Mouse (Mus musculus): Measurements from ENCODE around the gene Endog. TPM values are rescaled to one million over a fixed set of nuclear protein-coding genes. Genes with fewer than 3 reads are reported as not detected.

Endog gene
- total RNA-seq, 2 experiments from 2014 or later = 44.4 to 48.9 TPM

DNA sequence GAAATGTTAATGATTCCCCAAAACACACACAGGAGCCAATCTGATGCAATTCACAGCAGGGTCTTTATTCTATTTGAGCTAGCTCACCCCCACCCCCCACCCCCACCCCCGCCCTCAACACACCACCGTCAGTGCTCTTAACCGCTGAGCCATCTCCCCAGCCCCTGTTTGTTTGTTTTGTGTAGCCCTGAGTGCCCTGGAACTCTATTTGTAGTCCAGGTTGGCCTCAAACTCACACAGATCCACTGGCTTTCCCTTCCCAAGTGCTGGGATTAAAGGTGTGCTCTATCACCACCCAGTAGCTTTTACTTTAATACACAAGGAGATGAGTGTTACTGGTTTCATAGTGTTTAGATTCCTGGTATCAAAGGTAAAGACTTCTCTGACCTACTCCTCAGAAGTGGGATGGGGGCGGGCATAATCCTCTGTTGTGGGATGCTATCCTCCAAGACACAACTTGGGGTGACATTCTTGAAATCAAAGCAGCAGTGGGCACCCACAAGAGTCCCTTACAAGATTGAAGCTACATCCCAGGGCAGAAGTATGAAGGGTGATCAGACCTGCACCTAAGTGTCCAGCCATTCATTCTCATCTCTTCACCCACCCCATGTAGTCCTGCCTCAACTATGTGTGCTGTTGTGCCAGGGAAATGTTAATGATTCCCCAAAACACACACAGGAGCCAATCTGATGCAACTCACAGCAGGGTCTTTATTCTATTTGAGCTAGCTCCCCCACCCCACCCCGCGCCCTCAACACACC, 40.3 kb downstream of the Endog start:
- DNase-seq = no peak

DNA sequence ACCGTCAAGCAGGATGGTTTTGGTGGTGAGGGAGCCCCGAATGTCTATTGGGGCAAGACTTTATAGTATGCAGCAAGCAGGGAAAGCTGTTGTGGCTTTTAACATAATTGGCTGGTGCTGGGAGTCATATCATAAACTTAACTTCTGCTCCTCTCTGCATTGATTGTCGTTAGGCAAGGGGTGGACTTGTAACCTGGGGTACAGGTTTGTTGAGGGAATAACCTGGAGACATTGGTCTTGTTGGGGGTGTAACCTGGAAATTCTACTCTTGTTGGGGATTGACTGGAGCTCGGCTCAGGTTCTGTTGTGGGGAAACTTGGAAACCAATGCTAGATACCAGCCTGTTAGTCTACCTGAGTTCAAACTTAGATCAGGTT, 40.9 kb downstream of the Endog start:
- no peak for DNase-seq

DNA sequence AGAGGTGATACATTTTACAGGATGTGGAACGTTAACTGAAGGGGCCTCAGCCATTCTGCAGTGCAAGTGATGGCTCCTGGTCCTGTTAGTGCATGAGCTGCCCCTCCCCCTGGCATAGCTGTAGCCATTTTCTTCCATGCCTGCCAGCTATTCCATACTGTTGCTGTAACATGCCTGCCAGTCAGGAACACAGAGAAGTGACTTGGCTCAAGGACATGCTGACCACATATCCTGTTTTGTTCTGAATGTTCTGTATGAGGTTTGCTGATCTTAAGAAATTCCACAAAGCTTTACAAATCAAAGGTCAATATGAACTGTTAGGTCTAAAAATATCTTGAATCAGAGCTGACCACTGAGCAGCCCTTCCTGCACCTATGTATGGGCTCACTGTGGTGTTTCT, 41.7 kb downstream of the Endog start:
- DNase-seq = no peak

DNA sequence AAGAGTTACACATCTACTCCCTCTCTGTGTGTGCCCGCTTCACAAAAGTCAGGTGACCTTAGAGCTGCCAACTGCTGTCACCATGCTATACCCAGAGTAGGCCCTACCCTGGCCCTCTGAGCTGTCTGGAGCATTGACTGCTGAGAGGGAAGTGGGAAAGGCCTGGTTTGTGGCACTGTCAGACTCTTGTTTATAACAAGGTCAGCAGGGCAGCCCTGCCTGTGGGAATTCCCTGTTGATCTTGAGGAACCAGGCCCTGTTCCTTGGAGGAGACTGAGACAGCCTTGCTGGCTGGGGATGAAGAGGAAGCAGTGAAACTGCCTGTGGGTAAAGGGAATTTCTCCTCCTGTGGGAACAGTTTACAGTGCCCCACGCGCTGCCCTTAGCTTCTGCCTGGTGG, 43.5 kb downstream of the Endog start:
- DNase-seq = no peak

DNA sequence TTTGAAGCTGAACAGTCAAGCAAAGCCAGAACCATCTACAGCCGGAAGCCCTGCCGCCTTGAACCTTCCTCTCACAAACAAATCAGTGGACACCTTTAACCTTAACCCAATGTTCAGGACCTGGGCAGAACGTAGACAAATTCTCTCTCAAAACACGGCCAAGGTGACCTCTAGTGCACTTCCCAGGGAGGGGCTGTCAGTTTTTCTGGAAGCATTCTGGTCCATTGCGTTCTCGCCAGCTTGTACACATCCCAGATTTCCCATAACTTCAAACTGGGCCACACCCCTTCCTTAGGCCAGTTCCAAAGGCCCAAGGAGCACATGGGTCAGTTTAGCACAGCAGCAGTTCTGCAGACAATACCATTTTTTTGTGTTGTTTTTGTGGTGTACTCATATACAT, 44.2 kb downstream of the Endog start:
- no peak for DNase-seq

DNA sequence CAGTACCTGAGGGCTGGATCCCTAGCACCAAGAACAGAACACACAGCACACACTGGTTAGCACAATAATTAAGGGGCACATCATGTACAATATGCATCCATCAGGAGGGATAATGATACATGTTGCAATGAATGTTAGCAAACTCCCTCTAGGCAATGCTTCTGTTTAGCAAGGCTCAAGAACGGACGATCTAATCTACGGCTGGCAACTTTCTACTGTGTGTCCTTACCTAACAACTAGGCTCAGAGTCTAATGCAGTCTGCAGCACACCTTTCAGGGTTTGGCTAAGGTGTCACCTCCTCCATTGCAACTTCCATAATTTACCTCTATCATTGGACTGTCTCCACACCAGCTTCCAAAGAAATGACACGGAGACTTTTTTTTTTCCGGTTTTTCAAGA, 45.0 kb downstream of the Endog start:
- no peak for DNase-seq

Other genes with a start within 250 kb of the Endog start
- gene Gle1, start 236.1 kb upstream of the Endog start, total RNA-seq (2021) = 10 to 100 TPM; 25.9 to 26.8 TPM
- gene Sptan1, start 205.9 kb upstream of the Endog start, total RNA-seq (2021) = 100 to 1,000 TPM; 370 to 371 TPM
- gene Wdr34, start 122.6 kb upstream of the Endog start, total RNA-seq (2021) = 10 to 100 TPM; 15.2 to 15.8 TPM
- gene Set, start 114.1 kb upstream of the Endog start, total RNA-seq (2021) = 100 to 1,000 TPM; 174 to 185 TPM
- gene Pkn3, start 93.8 kb upstream of the Endog start, total RNA-seq (2021) = 10 to 100 TPM; 15.3 to 17.9 TPM
- gene Zdhhc12, start 77.8 kb upstream of the Endog start, total RNA-seq (2021) = 10 to 100 TPM in 1 of 2 experiments, 1 to 10 TPM in 1; 7.8 to 10.6 TPM
- 10 to 100 TPM; 24.3 to 24.9 TPM for gene Zer1, start 46.9 kb upstream of the Endog start, total RNA-seq (2021)
- gene Tbc1d13, start 37.7 kb upstream of the Endog start, total RNA-seq (2021) = 10 to 100 TPM; 23.9 to 27.4 TPM
- 10 to 100 TPM in 1 of 2 experiments, 1 to 10 TPM in 1; 8.4 to 10.7 TPM for gene Spout1, start 7.0 kb downstream of the Endog start, total RNA-seq (2021)
- 10 to 100 TPM; 33.3 to 35.3 TPM for gene Kyat1, start 34.4 kb downstream of the Endog start, total RNA-seq (2021)
- gene Lrrc8a, start 66.2 kb downstream of the Endog start, total RNA-seq (2021) = 10 to 100 TPM; 56.3 to 59.2 TPM
- gene Gm28035, start 69.1 kb downstream of the Endog start, total RNA-seq (2021) = 1 to 10 TPM in 1 of 2 experiments, under 1 TPM in 1; 0.88 to 1.5 TPM
- gene Phyhd1, start 94.7 kb downstream of the Endog start, total RNA-seq (2021) = 10 to 100 TPM; 20.6 to 26.0 TPM
- 1 to 10 TPM in 1 of 2 experiments, not detected in 1; 4.6 TPM for gene Gm28038, start 109.5 kb downstream of the Endog start, total RNA-seq (2021)
- 10 to 100 TPM; 23.6 to 23.7 TPM for gene Dolk, start 114.8 kb downstream of the Endog start, total RNA-seq (2021)
- 10 to 100 TPM; 28.0 to 34.5 TPM for gene Nup188, start 114.9 kb downstream of the Endog start, total RNA-seq (2021)
- 10 to 100 TPM; 72.7 to 73.7 TPM for gene Sh3glb2, start 187.8 kb downstream of the Endog start, total RNA-seq (2021)
- gene Miga2, start 192.7 kb downstream of the Endog start, total RNA-seq (2021) = 10 to 100 TPM; 52.4 to 63.5 TPM
- gene Dolpp1, start 220.8 kb downstream of the Endog start, total RNA-seq (2021) = 10 to 100 TPM; 14.2 to 14.6 TPM
- 100 to 1,000 TPM; 379 to 401 TPM for gene Crat, start 244.3 kb downstream of the Endog start, total RNA-seq (2021)
- gene Ptpa, start 244.5 kb downstream of the Endog start, total RNA-seq (2021) = 100 to 1,000 TPM; 139 TPM

Data from heart, postnatal 4 days (tissue).